Mouse (Mus musculus): ENCODE data around the gene Gm3646. TPM values are rescaled to one million over a fixed set of nuclear protein-coding genes. Genes with fewer than 3 reads are reported as not detected.

Gm3646 gene
- polyA plus RNA-seq, 1 experiment: not detected

DNA sequence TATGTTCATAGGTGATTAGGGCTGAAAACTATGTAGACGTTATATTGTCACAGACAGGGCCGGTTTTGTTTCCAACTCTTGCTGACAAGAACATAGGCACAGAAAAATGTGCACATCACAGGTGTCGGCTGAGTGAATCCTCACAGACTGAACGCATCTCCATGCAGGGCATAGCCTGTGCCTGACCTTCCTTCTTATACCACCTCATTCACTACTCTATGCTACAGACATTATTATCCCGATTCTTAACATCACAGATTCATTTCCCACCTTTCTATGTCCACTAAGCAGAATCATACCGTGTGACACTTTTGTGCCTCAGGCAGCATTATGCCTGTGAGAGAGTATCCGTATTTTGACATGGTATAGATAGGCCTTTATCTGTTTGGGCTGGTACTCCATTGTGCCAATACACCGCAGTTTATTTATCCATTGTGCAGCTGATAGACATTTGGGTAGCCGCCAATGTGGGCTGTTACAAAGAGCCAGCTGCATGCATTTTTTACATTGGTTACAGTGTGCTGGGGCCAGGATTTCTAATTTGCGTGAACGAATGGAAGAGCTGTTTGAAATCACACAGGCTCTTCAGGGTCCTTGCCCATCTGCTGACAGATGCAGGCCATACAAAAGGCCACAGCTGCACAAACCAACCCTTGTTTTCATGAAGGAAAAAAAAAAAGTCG, 33.5 kb upstream of the Gm3646 start:
- Histone ChIP-seq H3K27ac (ENCODE audit: control insufficient read depth, insufficient read depth, low read depth, low read length, poor library complexity) (no peak overlapping the region), H3K4me3 (replicated peaks; ENCODE audit: control insufficient read depth, low read depth, low read length) (no peak overlapping the region), H3K4me1 (ENCODE audit: control insufficient read depth, insufficient read depth, low read length) (no peaks in the 10 kb centered on the region; the same call in 1 of the 2 replicates)
- no peak for TF ChIP-seq POLR2A (IDR thresholded peaks at IDR 0.05; ENCODE audit: borderline replicate concordance, control insufficient read depth, low read depth, low read length)
- TF ChIP-seq CTCF (IDR thresholded peaks at IDR 0.05; ENCODE audit: control insufficient read depth, insufficient read depth, low read length): no peak
- whole genome bisulfite sequencing: 66% methylated on average over 12 of the region's 12 CpGs

DNA sequence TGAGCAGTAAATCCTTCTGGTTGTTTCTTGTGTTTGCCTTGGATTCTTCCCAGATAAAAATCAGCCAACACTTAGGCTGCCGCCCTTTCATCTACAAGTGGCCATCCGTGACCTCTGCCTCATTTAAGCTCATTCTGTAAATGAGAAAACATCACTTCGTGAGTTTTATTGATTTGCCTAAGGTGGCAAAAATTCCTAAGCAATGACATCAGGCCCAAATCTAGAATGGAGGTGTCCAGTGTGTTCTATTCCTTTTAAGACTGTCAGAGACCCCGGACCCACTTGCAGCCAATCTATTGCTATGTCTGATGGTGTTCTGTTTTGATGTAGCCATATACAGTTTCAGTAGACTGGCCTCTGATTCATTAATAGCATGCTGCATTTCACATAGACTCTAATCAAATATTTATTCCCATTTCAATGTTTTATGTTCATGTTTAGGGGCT, 26.5 kb upstream of the Gm3646 start:
- Histone ChIP-seq H3K4me1 (ENCODE audit: control insufficient read depth, insufficient read depth, low read length) (no peaks in the 10 kb centered on the region), H3K27ac (ENCODE audit: control insufficient read depth, insufficient read depth, low read depth, low read length, poor library complexity) (no peak overlapping the region), H3K4me3 (replicated peaks; ENCODE audit: control insufficient read depth, low read depth, low read length) (no peak overlapping the region)
- no peak for TF ChIP-seq CTCF (IDR thresholded peaks at IDR 0.05; ENCODE audit: control insufficient read depth, insufficient read depth, low read length)
- no peak for TF ChIP-seq POLR2A (IDR thresholded peaks at IDR 0.05; ENCODE audit: borderline replicate concordance, control insufficient read depth, low read depth, low read length)
- 81% methylated on average over 4 of the region's 4 CpGs for WGBS

DNA sequence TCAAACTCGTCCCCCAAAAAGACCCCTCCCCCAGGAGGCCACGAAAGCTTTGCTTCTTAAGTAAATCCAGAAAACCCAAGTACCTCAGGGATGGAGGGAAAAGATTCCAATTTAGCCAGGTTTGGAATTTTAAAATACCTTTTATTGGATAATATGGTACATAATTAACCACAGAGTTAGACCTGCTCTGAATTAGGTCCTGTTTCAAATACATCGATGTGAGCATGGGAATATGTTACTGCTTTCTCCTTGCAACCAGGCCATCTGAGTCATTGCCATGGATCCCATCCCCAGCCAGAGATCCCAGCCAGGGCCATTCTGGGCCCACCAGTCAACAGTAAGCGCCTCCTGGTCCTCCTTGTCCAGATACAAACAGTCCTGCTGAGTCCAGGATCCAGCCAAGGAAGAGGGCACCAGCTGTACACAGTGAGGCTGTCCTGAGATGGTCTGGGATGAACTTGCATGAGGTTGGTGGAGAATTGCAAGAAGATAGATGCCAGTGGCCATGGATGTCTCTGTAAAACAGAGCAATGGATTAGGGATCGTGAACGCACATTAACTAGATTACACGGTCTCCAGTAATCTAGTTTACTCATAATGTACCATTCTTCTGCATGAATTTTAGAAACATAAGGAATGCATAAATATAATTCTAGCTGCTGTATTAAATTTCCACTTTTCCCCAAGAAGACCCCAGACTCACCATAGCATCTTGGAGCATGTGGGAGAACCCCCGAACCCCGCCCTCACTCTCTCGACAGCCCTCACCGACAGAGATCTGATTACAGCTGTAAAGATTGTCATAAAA, 25.9 kb upstream of the Gm3646 start:
- Histone ChIP-seq H3K27ac (ENCODE audit: control insufficient read depth, insufficient read depth, low read depth, low read length, poor library complexity) (no peak overlapping the region), H3K4me1 (ENCODE audit: control insufficient read depth, insufficient read depth, low read length) (no peaks in the 10 kb centered on the region), H3K4me3 (replicated peaks; ENCODE audit: control insufficient read depth, low read depth, low read length) (no peak overlapping the region)
- no peak for TF ChIP-seq POLR2A (IDR thresholded peaks at IDR 0.05; ENCODE audit: borderline replicate concordance, control insufficient read depth, low read depth, low read length)
- TF ChIP-seq CTCF (IDR thresholded peaks at IDR 0.05; ENCODE audit: control insufficient read depth, insufficient read depth, low read length): no peak
- 85% methylated on average over 11 of the region's 11 CpGs for WGBS

DNA sequence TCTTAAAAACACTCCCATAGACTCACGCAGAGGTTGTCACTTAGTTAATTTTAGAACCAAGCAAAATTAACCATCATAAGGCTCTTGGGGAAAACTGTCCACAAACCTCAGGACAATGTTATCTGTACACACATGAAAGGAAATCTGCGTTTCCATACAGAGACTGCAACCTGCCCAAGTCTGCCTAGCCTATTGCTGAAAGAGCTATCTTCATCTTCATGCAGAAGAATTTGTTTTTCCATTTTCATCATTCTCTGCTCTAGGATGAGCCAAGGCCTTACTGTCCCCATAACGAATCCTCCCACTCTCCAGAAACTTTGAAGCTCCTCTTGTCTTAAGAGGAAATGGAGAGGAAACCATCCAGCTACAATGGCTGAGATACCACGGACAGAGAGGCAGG, 19.8 kb upstream of the Gm3646 start:
- TF ChIP-seq POLR2A (IDR thresholded peaks at IDR 0.05; ENCODE audit: borderline replicate concordance, control insufficient read depth, low read depth, low read length) (no peak), CTCF (IDR thresholded peaks at IDR 0.05; ENCODE audit: control insufficient read depth, insufficient read depth, low read length) (no peak)
- Histone ChIP-seq H3K4me1 (ENCODE audit: control insufficient read depth, insufficient read depth, low read length) (no peaks in the 10 kb centered on the region), H3K4me3 (replicated peaks; ENCODE audit: control insufficient read depth, low read depth, low read length) (no peak overlapping the region), H3K27ac (ENCODE audit: control insufficient read depth, insufficient read depth, low read depth, low read length, poor library complexity) (no peak overlapping the region)
- WGBS: 43% methylated on average over 4 of the region's 4 CpGs

DNA sequence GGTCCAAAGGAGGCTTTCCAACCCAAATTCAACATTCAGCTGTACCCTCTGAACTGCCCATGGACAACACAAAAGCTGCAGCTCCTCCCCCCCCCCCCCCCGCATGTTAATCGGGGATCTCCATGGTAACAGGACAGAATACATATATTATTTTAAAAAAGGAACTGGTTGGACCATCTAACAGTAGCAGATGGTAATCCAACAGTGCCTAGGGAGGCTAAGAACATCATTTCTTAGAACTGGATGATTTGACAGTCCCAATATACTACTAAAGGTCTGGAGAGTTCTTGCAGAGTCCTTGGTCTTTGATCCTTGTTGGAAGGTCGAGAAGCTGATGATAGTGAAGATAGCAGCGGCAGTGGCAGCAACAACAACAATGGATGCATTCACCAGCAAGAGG, 19.1 kb upstream of the Gm3646 start:
- H3K27ac ChIP-seq (ENCODE audit: control insufficient read depth, insufficient read depth, low read depth, low read length, poor library complexity): no peak overlapping the region
- H3K4me1 ChIP-seq (ENCODE audit: control insufficient read depth, insufficient read depth, low read length): no peaks in the 10 kb centered on the region
- WGBS: 69% methylated on average over 4 of the region's 4 CpGs
- no peak overlapping the region for H3K4me3 ChIP-seq (replicated peaks; ENCODE audit: control insufficient read depth, low read depth, low read length)
- TF ChIP-seq POLR2A (IDR thresholded peaks at IDR 0.05; ENCODE audit: borderline replicate concordance, control insufficient read depth, low read depth, low read length): no peak

DNA sequence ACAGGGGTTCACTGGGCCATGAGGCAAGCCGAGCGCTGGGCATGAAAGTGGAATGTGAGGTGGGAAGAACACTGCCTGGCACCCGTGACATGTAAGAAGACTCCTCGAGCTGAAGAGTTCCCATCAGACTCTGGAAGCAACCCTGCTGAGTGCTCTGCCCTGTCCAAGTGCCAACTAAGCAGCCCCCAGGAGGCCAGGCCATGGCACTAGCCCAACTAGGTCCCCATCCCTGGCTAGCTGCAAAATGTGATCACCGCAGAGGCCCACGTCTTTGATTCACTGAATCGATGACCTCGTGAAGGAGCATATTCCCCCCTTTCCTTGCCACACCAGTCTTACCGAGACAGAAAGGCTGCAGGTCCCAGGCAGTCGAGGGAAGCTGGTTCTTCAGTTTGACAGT, 14.5 kb upstream of the Gm3646 start:
- Histone ChIP-seq H3K27ac (ENCODE audit: control insufficient read depth, insufficient read depth, low read depth, low read length, poor library complexity) (no peak overlapping the region), H3K4me3 (replicated peaks; ENCODE audit: control insufficient read depth, low read depth, low read length) (no peak overlapping the region), H3K4me1 (ENCODE audit: control insufficient read depth, insufficient read depth, low read length) (no peaks in the 10 kb centered on the region)
- WGBS: 84% methylated on average over 10 of the region's 10 CpGs
- TF ChIP-seq POLR2A (IDR thresholded peaks at IDR 0.05; ENCODE audit: borderline replicate concordance, control insufficient read depth, low read depth, low read length): no peak
- TF ChIP-seq CTCF (IDR thresholded peaks at IDR 0.05; ENCODE audit: control insufficient read depth, insufficient read depth, low read length): no peak

DNA sequence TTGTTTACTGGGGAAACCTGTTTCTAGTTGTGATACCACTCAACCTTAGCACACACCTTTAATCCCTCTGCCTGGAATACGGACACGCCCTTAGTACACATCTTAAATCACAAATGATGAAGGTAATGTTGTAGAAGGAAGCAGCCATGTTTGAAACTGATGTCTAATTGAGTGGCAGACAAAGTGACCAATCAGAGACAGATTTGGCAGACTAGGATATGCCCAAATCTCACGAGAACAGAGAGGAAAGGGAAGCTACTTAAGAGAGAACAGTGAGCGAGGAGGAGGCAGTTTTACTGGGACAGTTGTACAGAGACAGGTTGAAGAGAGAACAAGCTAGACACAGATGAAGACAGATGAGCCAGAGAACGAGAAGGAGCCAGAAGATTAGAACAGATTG, 10.6 kb upstream of the Gm3646 start:
- no peaks in the 10 kb centered on the region for H3K4me1 ChIP-seq (ENCODE audit: control insufficient read depth, insufficient read depth, low read length)
- TF ChIP-seq CTCF (IDR thresholded peaks at IDR 0.05; ENCODE audit: control insufficient read depth, insufficient read depth, low read length): no peak
- no peak for TF ChIP-seq POLR2A (IDR thresholded peaks at IDR 0.05; ENCODE audit: borderline replicate concordance, control insufficient read depth, low read depth, low read length)
- 77% methylated on average over 5 of the region's 5 CpGs for WGBS
- H3K4me3 ChIP-seq (replicated peaks; ENCODE audit: control insufficient read depth, low read depth, low read length): no peak overlapping the region
- no peak overlapping the region for H3K27ac ChIP-seq (ENCODE audit: control insufficient read depth, insufficient read depth, low read depth, low read length, poor library complexity)

DNA sequence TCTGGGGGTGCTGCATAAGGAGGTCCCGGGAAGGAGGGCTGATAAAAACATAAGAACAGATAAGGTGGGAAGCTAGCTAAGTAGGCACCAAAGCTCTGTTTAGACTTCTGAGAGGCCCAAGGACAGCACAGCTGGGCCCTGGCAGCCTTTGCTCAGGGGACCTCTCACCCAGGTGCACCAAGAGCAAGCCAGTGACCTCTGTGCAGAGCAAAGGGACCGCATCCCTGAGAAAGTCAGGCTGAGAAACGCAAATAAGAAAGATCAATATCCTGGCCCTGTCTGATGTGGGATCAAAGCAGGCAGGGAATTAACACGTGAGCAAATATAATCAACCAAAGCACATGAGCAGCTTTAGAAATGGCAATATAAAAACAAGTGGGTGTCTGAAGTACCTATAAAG, 7.9 kb upstream of the Gm3646 start:
- H3K27ac ChIP-seq (ENCODE audit: control insufficient read depth, insufficient read depth, low read depth, low read length, poor library complexity): no peak overlapping the region
- no peaks in the 10 kb centered on the region for H3K4me1 ChIP-seq (ENCODE audit: control insufficient read depth, insufficient read depth, low read length)
- 84% methylated on average over 4 of the region's 4 CpGs for WGBS
- no peak for TF ChIP-seq CTCF (IDR thresholded peaks at IDR 0.05; ENCODE audit: control insufficient read depth, insufficient read depth, low read length)
- no peak for TF ChIP-seq POLR2A (IDR thresholded peaks at IDR 0.05; ENCODE audit: borderline replicate concordance, control insufficient read depth, low read depth, low read length)
- H3K4me3 ChIP-seq (replicated peaks; ENCODE audit: control insufficient read depth, low read depth, low read length): no peak overlapping the region
